Mouse (Mus musculus): ENCODE results near the gene A930009A15Rik. TPM values are rescaled to one million over a fixed set of nuclear protein-coding genes. Genes with fewer than 3 reads are reported as not detected.

The A930009A15Rik gene
- polyA plus RNA-seq, 1 experiment from 2014 or later: not detected

DNA sequence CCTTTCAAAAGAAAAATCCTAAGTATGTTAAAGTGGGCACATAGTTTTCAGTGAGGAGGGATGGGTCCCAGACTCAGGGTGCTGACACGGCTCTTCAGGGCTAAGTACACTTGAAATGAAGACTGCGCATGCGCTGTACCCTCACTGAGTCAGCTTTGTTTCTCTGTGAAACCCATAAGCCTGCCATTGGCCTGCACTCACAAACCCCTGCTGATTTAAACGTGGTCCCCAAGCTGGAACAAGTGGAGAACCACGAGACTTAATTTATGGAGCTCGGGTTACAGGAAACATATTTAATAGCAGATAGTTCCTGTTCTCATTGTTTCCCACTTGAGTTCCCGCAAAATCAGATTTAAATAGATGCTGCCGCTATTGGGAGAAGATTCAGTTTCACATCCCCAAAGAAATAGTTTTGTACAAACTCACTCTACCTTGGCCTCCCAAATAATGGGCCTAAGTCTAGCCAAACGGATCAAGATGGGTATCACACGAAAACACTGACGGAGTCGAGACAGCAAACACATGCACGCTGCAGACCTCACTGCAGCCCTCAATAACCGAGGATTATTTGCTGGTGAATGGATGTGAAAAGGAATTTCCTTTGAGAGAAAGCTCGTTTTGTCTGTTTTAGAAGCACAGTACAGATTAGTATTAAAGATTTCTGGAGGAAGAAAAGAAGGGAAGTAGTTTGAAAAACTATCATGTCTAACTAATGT, 54.3 kb downstream of the A930009A15Rik start:
- H3K36me3 ChIP-seq (ENCODE audit: control insufficient read depth, insufficient read depth): no peaks in the 10 kb centered on the region
- no peak overlapping the region for H3K9ac ChIP-seq (ENCODE audit: low read length)
- no peak overlapping the region for H3K27ac ChIP-seq (ENCODE audit: low read length)
- peak overlapping the region; percentile 32; the same call in 1 of the 2 replicates for H3K4me2 ChIP-seq (ENCODE audit: low read depth, low read length)
- H3K9me3 ChIP-seq (replicated peaks; ENCODE audit: control insufficient read depth, low read length): no peaks in the 10 kb centered on the region
- no peak for ATAC-seq (replicated peaks; ENCODE audit: extremely low read depth, insufficient read depth, low FRiP score)
- H3K4me3 ChIP-seq (ENCODE audit: low read length): no peak overlapping the region
- H3K27me3 ChIP-seq (ENCODE audit: control insufficient read depth, insufficient read depth, low read length): no peaks in the 10 kb centered on the region
- WGBS: 58% methylated on average over 15 of the region's 15 CpGs
- H3K4me1 ChIP-seq (ENCODE audit: control insufficient read depth, insufficient read depth, low read length): no peaks in the 10 kb centered on the region

DNA sequence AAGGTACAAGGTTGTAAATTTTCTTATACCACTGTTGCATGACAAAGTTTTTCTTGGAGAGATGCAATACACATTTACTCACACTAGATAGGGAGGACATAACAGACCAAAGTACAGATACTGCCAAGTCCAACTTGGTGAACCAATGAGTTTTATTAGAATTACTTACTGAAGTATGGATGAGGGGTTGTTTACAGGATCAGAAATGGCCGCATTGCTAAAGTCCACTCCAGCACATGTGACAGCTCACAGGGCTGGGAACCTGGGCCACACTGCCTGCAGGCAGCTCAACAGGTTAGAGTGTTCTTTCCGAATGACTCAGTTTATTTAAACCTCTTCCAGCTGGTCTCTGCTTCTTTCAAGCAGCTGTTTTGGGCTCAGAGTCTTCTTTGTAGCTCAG, 55.2 kb downstream of the A930009A15Rik start:
- H3K27ac ChIP-seq (ENCODE audit: low read length): no peak overlapping the region
- H3K4me2 ChIP-seq (ENCODE audit: low read depth, low read length): no peak overlapping the region
- H3K36me3 ChIP-seq (ENCODE audit: control insufficient read depth, insufficient read depth): no peaks in the 10 kb centered on the region
- ATAC-seq (replicated peaks; ENCODE audit: extremely low read depth, insufficient read depth, low FRiP score): no peak
- no peaks in the 10 kb centered on the region for H3K9me3 ChIP-seq (replicated peaks; ENCODE audit: control insufficient read depth, low read length)
- WGBS: 76% methylated on average over 2 of the region's 2 CpGs
- H3K4me3 ChIP-seq (ENCODE audit: low read length): no peak overlapping the region
- no peaks in the 10 kb centered on the region for H3K27me3 ChIP-seq (ENCODE audit: control insufficient read depth, insufficient read depth, low read length)
- no peak overlapping the region for H3K9ac ChIP-seq (ENCODE audit: low read length)
- H3K4me1 ChIP-seq (ENCODE audit: control insufficient read depth, insufficient read depth, low read length): no peaks in the 10 kb centered on the region

- no peaks in the 10 kb centered on the region for H3K27me3 ChIP-seq (ENCODE audit: control insufficient read depth, insufficient read depth, low read length)
- no peak for ATAC-seq (replicated peaks; ENCODE audit: extremely low read depth, insufficient read depth, low FRiP score)
- no peaks in the 10 kb centered on the region for H3K4me1 ChIP-seq (ENCODE audit: control insufficient read depth, insufficient read depth, low read length)
Observed at GRCm38 (mm10) chr10:115626678-115627077, 56.9 kb downstream of the A930009A15Rik start.

More at GRCm38 (mm10) chr10:115626678-115627077, 56.9 kb downstream of the A930009A15Rik start:
- WGBS: 80% methylated on average over 6 of the region's 6 CpGs
- Histone ChIP-seq H3K36me3 (ENCODE audit: control insufficient read depth, insufficient read depth) (no peaks in the 10 kb centered on the region), H3K27ac (ENCODE audit: low read length) (no peak overlapping the region), H3K4me3 (ENCODE audit: low read length) (no peak overlapping the region), H3K9ac (ENCODE audit: low read length) (no peak overlapping the region), H3K4me2 (ENCODE audit: low read depth, low read length) (no peak overlapping the region), H3K9me3 (replicated peaks; ENCODE audit: control insufficient read depth, low read length) (no peaks in the 10 kb centered on the region)

Other genes starting within 250 kb of the A930009A15Rik start
- 20.1 and 23.9 TPM in 2 replicates for gene Tmem19, start 207.5 kb upstream of the A930009A15Rik start, polyA plus RNA-seq (2015; fragmentation: Nextera tagmentation; extraction: Ambion mirVana)
- gene Thap2, start 185.5 kb upstream of the A930009A15Rik start, polyA plus RNA-seq (2015; fragmentation: Nextera tagmentation; extraction: Ambion mirVana): 14.4 and 15.8 TPM in 2 replicates
- 10.5 and 13.7 TPM in 2 replicates for gene Zfc3h1, start 185.0 kb upstream of the A930009A15Rik start, polyA plus RNA-seq (2015; fragmentation: Nextera tagmentation; extraction: Ambion mirVana)
- gene Lgr5, start 17.8 kb downstream of the A930009A15Rik start, polyA plus RNA-seq (2015; fragmentation: Nextera tagmentation; extraction: Ambion mirVana): 0.52 and 0.53 TPM in 2 replicates
- 5.1 and 12.5 TPM in 2 replicates for gene Tspan8, start 246.8 kb downstream of the A930009A15Rik start, polyA plus RNA-seq (2015; fragmentation: Nextera tagmentation; extraction: Ambion mirVana)

Data from heart, embryonic 16.5 days (tissue).